Mouse (Mus musculus) cortical plate, adult 2 months (tissue): ENCODE data around the gene Hlcs. TPM values are rescaled to one million over a fixed set of nuclear protein-coding genes. Genes with fewer than 3 reads are reported as not detected.

Experiments
- H3K27ac ChIP-seq: fragments of 200-500 bp; 2 replicates; pipeline ENCODE4 v1.5.1; 2012; ENCODE audit warnings: low read length, control low read depth, inconsistent platforms; ENCODE audit not compliant: insufficient read depth
- H3K4me1 ChIP-seq: fragments of 200-500 bp; 2 replicates; pipeline ENCODE4 v1.6.1; 2011; ENCODE audit warnings: low read length; ENCODE audit not compliant: control insufficient read depth, insufficient read depth
- H3K4me3 ChIP-seq: fragments of 200-500 bp; 2 replicates; pipeline ENCODE4 v1.5.1; 2011; ENCODE audit warnings: mild to moderate bottlenecking, low read length, control low read depth; ENCODE audit not compliant: insufficient read depth
- CTCF ChIP-seq: fragments of 200-500 bp; IDR thresholded peaks from 2 replicates; pipeline ENCODE4 v1.5.1; 2011; ENCODE audit warnings: mild to moderate bottlenecking, control low read depth, low read length; ENCODE audit not compliant: insufficient read depth; ENCODE audit errors: extremely low read depth
- POLR2A ChIP-seq: fragments of 200-500 bp; IDR thresholded peaks from 2 replicates; pipeline ENCODE4 v1.6.1; 2011; ENCODE audit warnings: mild to moderate bottlenecking, low read length, control low read depth; ENCODE audit not compliant: insufficient read depth; ENCODE audit errors: extremely low read depth
- polyA plus RNA-seq: library from polyadenylated mRNA; depleted of rRNA; stranded (reverse); fragments of >200 nt; gene quantifications from 2 replicates; pipeline ENCODE4 v1.2.3, GENCODE M21; 2012

Hlcs gene
- polyA plus RNA-seq, 1 experiment = 10.2 TPM

DNA sequence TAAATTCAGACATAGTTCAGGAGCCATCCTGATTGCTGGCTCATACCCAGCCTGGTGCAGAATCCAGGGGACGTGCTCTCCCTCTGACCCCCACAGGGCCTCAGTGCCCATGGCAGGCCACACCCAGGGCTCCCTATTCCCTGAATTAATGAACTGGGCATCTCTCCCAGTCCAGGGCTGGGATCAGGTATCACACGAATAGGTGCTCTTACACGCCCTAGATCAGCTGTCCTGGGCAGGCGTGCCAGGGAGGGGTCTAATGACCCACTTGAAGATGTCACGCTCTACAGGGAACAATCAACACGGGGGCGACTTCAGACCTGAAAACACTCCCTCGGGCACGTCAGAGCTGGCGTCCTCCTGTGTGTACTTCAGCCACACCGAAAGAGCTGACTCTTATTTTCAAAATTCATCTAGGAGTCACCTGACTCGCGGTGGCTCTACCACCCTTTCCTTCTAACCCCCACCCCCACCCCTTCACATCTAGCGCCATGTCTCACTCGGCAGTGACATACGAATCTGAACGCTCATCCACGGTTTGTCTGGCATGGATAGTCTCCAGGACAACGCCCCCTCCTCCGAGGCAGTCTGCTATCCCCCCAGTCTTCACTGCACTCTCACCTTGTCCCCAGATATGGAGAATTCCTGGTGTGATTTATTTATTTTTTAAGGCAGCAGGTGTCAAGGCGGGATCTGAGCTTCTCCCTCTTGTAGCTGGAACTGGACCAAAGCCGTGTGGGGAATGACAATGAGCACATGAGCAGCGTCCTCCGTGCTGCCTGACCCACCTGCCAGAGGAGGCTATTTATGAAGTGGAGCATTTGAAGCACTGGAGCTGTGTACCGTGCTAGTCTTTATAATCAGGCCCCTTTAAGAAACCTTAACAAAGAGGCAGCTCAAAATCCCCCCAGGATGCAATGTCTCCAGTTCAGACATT is 121.7 kb downstream of the Hlcs start:
- no peak overlapping the region for H3K27ac ChIP-seq
- H3K4me3 ChIP-seq = no peak overlapping the region
- TF ChIP-seq CTCF (no peak), POLR2A (no peak)
- H3K4me1 ChIP-seq = no peaks in the 10 kb centered on the region

DNA sequence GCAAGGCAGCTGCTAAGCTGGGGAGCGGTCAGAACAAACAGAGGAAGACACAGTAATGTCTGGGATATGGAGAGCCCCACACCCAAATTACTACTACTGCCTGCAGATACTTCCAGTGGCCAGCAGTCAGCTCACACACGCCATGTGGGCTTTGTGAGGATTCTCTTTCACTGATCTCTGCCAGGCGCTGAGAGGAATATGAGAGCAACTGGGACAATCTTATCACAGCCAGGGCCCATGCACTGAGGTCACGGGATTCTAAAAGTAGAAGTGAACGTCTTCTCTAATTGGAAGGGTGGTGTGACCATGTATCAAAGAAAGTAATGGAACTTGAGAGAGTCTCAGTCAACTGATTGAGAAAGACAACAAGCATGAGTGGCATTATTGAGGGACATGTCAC is 123.1 kb downstream of the Hlcs start:
- H3K4me3 ChIP-seq = no peak overlapping the region
- TF ChIP-seq POLR2A = no peak
- no peak for TF ChIP-seq CTCF

DNA sequence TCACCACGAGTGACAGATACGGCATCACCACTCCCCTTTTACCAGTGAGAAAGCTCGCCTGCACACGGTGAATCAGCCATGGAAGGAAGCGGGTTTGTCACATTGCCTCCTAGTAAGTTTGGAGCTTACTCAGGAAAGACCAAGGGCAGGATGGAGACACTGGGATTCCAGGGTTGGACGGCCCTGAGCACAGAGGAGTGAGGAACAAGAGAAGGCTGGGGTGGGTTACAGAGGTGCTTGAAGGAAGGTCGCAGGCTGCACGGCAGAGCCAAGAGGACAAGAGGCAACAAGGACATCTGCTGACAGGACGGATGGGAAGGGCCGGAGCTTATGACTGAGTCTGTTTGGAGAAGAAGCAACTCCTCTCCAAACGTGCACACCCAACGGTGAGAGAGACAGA is 126.8 kb downstream of the Hlcs start:
- no peak for TF ChIP-seq POLR2A
- TF ChIP-seq CTCF = no peak
- Histone ChIP-seq H3K4me3 (no peak overlapping the region), H3K4me1 (no peaks in the 10 kb centered on the region), H3K27ac (no peak overlapping the region)

More for the DNA sequence above, 123.1 kb downstream of the Hlcs start:
- H3K4me1 ChIP-seq = no peaks in the 10 kb centered on the region
- H3K27ac ChIP-seq = no peak overlapping the region

DNA sequence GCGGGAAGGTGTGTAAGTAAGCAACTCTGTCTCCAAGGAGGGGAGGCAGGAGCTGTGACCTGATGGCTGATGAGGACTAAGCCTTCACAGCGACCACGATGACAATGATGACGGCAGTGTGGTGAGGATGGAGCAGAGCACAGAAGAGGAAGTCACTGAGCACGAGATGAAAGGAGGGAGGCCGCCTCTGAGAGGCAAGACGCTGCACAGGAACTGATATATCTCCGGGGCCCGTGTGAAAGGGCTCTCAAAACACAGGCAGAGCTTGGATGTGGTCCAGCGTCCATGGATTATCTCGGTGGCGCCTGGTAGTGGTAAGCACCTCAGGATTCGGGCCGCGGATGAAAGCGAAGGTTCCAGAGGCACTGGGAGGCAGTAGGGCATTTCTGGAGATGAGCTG is 127.9 kb downstream of the Hlcs start:
- Histone ChIP-seq H3K4me1 (no peaks in the 10 kb centered on the region), H3K4me3 (no peak overlapping the region), H3K27ac (no peak overlapping the region)
- no peak for TF ChIP-seq POLR2A
- TF ChIP-seq CTCF = no peak

DNA sequence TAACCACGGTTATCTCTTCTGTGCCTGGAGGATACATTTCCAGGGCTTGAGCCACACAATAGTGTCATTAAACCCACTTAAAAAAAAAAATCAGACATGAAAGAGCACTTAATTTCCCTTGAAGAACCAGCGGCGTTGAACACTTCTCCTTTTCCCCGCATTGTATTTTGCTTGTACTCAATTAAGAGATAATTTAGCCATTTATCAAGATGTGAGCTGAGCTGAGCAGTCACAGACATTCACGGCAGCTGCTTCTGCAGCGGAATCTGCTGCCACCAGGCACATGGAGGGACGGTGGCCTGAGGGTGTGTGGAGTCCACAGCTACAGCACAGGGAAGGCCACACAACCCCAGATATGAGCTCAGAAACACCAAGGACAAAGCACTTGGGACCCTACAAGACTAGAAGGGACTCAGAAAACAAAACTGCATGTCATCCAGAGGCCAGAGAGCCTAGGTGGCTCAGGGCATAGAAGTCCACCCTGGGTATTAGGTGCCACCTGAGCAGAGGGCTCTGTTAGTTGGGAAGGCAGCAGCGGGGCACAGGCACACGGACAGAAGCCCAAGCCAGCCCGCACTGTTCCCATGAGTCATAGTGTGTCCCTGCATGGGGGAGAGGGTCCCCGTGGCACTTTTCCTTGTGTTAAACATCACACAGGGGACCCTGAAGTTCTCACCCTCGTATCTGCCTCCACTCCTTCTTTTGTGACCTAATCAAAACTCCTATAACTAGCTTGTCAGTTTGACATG is 133.1 kb downstream of the Hlcs start:
- TF ChIP-seq POLR2A (no peak), CTCF (no peak)
- Histone ChIP-seq H3K4me3 (no peak overlapping the region), H3K4me1 (no peaks in the 10 kb centered on the region), H3K27ac (no peak overlapping the region)

DNA sequence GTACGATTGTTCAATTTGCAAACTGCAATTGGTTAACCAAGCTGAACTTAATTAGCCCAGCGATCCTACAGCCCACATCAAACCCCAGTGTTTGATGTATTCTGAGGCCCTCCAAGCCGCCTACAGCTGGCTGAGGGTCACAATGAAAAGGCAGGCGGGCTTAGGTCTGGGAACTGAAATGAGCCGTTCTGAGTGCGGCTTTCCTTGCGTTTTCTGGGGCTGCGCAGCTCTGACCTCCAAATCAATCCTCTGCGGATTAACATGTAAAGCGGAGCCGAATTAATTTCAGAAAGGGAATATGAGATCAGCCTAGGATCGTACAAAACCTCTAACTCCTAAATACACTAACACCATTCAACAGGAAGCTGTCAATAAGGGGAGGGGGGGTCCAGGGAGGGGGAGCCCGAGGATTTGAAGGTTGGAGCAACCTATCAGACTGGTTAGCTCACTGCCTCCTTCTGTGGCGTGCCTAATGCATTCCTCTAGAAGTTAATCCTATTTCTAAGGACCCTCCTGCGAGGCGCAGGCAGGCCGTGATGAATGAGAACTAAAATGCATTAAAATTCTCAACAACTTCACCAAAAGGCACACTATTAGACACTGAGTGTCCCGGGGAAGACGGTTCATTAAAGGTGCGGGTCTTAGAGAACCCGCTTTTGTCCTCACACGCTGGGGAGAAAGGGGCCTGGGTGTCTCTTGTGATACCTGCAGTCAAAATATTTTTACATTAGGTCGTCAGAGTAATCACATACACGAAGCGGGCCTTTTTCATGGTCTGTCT is 133.8 kb downstream of the Hlcs start:
- no peak overlapping the region for H3K4me3 ChIP-seq
- H3K27ac ChIP-seq = no peak overlapping the region
- TF ChIP-seq CTCF (no peak), POLR2A (no peak)
- H3K4me1 ChIP-seq = no peaks in the 10 kb centered on the region

DNA sequence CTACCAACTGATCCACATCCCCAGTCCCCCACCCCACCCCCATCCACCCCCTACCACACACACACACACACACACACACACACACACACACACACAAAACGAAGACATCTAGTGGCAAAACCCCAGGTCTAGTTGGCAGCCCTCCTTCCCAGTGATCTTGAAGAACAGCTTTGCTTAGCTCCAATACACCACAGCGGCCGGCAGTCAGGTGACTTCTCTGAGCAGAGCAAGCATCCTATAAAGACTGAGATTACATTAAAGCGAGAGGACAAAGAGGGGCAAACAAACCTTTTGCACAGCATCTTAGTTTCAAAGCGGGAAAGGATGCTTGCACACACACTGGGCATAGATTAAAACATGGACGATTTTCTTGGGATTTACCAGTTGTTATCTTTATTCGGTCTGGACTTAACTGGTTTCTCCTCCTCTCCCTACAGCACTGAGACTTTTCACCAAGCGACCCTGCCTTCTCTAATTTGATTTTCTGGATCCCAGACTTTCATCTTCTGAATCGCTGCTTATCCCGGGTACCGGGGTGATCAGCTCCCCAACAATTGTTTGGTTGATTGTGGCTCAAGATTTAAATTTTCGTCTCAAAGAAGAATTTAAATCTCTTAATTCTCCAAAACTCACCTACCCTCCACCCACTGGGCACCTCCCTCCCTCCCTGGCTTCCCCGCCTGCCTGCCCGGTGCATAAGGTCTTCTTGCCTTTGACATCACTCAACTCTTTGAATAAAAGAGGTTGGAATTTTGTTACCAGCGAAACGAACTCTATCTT is 134.7 kb downstream of the Hlcs start:
- H3K27ac ChIP-seq = no peak overlapping the region
- no peaks in the 10 kb centered on the region for H3K4me1 ChIP-seq
- no peak overlapping the region for H3K4me3 ChIP-seq
- TF ChIP-seq POLR2A (no peak), CTCF (no peak)

DNA sequence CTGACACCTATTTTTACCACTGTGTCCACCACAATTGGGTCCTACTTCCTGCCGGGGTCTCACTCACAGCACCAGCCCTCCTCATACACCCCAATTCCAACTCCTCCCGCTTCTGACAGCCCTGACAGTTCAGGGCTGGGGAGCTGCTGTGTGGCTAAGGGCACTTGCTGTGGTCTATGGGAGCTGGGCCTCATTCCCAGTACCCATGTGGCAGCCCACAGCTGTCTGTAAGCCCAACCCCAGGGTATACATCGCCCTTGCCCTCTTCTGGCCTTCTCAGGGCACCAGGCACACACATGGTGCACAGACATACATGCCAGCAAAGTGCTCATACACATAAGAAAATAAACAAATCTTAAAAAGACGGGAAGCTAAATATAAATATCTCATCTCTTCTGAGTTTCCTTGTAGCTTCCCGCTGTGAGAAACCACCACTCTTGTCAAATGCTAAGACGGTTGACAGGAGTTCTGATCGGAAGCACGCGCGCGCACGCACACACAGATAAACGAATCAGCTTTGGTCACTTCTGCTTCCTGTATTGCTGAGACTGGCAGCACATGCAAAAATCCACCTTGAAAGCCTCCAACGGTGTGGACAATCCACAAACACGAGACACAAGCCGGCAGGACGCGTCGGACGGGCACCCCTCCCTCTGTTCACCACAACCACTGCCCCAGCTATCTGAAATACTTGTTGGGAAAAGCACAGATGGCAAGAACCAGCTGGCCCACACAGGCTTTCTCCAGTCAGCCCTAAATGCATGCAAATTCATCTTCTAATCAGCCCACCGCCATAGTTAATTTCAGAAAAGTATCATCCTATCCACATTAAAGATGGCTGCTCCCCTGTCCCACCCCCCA is 136.1 kb downstream of the Hlcs start:
- H3K27ac ChIP-seq = no peak overlapping the region
- no peak overlapping the region for H3K4me3 ChIP-seq
- TF ChIP-seq CTCF = no peak
- no peak for TF ChIP-seq POLR2A
- no peaks in the 10 kb centered on the region for H3K4me1 ChIP-seq
